Comparison of ENCODE assay signal across 18 mouse cellular contexts in the genomic region with DNA sequence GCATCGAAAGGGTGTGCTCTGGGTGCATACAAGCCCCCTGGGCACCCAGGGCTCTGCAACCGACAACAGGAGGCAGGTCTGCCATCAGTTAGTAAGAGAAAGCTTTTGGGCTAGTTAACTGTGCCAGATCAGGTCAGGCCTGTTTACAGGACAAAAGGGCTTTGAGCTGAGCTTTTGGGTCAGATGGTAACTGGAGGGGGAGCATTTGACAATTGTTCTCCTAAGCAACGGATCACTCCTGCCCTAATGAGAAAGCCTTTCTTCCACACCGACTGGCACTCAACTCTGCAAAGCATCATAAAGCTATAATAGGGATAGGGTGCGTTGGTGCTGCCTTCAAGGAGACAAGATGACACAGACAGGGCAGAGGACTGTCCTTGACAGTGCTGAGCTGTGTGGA.
"Had no signal": no experiment of that assay in that cellular context is flagged by ENCODE, and none has a peak within 500 bp of the region (broad histone marks: within the 10 kb centered on the region; RNA-seq: fewer than 3 reads in every experiment).

No protein-coding gene starts in this region.

- H3K27me3 ChIP-seq: liver, embryonic 13.5 days; midbrain, embryonic 15.5 days; neural tube, embryonic 12.5 days; neural tube, embryonic 15.5 days had no signal

- H3K36me3 ChIP-seq: liver, embryonic 13.5 days; midbrain, embryonic 15.5 days; neural tube, embryonic 15.5 days had no signal

- ATAC-seq: midbrain, embryonic 15.5 days had no signal

- DNase-seq: kidney, postnatal 36 days; layer of hippocampus, postnatal 36 days; liver, embryonic 13.5 days; lung, adult 2 months; lung, postnatal 14 days; lung, postnatal 4 days; right cerebral cortex, adult 18-20 months; right cerebral cortex, postnatal 14 days; right cerebral cortex, postnatal 4 days; thymus, adult 2 months; thymus, postnatal 14 days; thymus, postnatal 4 days had no signal

- H3K4me2 ChIP-seq: liver, embryonic 13.5 days; midbrain, embryonic 15.5 days; neural tube, embryonic 12.5 days; neural tube, embryonic 15.5 days had no signal

- H3K9me3 ChIP-seq: liver, embryonic 13.5 days; midbrain, embryonic 15.5 days; neural tube, embryonic 12.5 days; neural tube, embryonic 15.5 days had no signal

- H3K4me1 ChIP-seq: liver, embryonic 13.5 days; midbrain, embryonic 15.5 days had no signal

- H3K4me3 ChIP-seq: left cerebral cortex, adult 2 months; liver, embryonic 13.5 days; midbrain, embryonic 15.5 days; neural tube, embryonic 12.5 days; neural tube, embryonic 15.5 days had no signal

- H3K9ac ChIP-seq: liver, embryonic 13.5 days; midbrain, embryonic 15.5 days; neural tube, embryonic 12.5 days; neural tube, embryonic 15.5 days had no signal

- H3K27ac ChIP-seq: kidney, postnatal 0 days; left cerebral cortex, adult 2 months; liver, embryonic 13.5 days; midbrain, embryonic 15.5 days; neural tube, embryonic 12.5 days; neural tube, embryonic 15.5 days; stomach, postnatal 0 days had no signal
